Mouse (Mus musculus) kidney, embryonic 15.5 days (tissue): ENCODE measurements at regions not wholly inside any gene's neighbourhood (a gene's known extent, or its start where the extent isn't known, plus 50 kb on each side); places are given as distances from the start of the nearest gene placed in this dataset.

Experiments
- ATAC-seq: fragments of 200-750 bp; cut with Nextera tagmentation; replicated peaks from 2 replicates; pipeline ENCODE4 v1.8.0; 2017; ENCODE audit warnings: moderate TSS enrichment; ENCODE audit not compliant: low FRiP score
- H3K27ac ChIP-seq: fragments of 300-500 bp; sonication (generic); 2 replicates; pipeline ENCODE4 v1.5.1; 2015; ENCODE audit warnings: mild to moderate bottlenecking, inconsistent platforms
- H3K27me3 ChIP-seq: fragments of 300-500 bp; sonication (generic); 2 replicates; pipeline ENCODE4 v1.6.1; 2015; ENCODE audit warnings: inconsistent platforms
- H3K36me3 ChIP-seq: fragments of 300-500 bp; sonication (generic); 2 replicates; pipeline ENCODE4 v1.6.1; 2015; ENCODE audit warnings: inconsistent platforms
- H3K4me1 ChIP-seq: fragments of 300-500 bp; sonication (generic); 2 replicates; pipeline ENCODE4 v1.6.1; 2015; ENCODE audit warnings: inconsistent platforms
- H3K4me2 ChIP-seq: fragments of 300-500 bp; sonication (generic); 2 replicates; pipeline ENCODE4 v1.6.1; 2015; ENCODE audit warnings: moderate library complexity, mild to moderate bottlenecking, inconsistent platforms
- H3K4me3 ChIP-seq: fragments of 300-500 bp; sonication (generic); replicated peaks from 2 replicates; pipeline ENCODE4 v1.5.1; 2015; ENCODE audit warnings: mild to moderate bottlenecking, inconsistent platforms
- H3K9ac ChIP-seq: fragments of 300-500 bp; sonication (generic); 2 replicates; pipeline ENCODE4 v1.6.1; 2015; ENCODE audit warnings: mild to moderate bottlenecking, inconsistent platforms
- H3K9me3 ChIP-seq: fragments of 300-500 bp; sonication (generic); replicated peaks from 2 replicates; pipeline ENCODE4 v1.6.1; 2016; ENCODE audit warnings: inconsistent platforms
- WGBS: fragments of 180-500 bp; shearing (Covaris S2); methylation state at CpG from one replicate; pipeline ENCODE4 v1.1.7; 2015; ENCODE audit warnings: mixed read lengths; 5-methylcytosine and 5-hydroxymethylcytosine counted together

DNA sequence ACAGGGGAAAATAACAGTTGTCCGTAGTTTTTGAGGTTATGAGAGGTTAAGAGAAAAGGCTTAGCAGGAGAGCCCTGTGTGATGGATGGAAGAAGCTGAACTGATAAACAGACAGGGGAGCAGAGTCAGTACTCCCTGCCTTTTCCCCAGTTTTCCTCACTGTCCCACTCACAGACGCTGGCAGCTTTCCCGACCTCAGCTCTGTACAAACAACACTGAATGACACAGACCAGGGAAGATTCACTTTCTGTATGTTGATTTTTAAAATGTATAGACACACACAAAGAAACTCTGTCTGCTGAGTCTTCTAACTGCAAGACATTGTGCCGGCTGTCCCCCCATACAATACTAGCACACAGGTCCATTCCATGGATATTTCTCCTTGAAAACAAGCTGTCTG lies 60.3 kb upstream of the Gpc5 start:
- Histone ChIP-seq H3K4me2 (no peak overlapping the region), H3K27me3 (no peaks in the 10 kb centered on the region), H3K9ac (no peak overlapping the region), H3K27ac (no peak overlapping the region), H3K4me3 (no peak overlapping the region), H3K9me3 (no peaks in the 10 kb centered on the region), H3K4me1 (no peaks in the 10 kb centered on the region), H3K36me3 (no peaks in the 10 kb centered on the region)
- ATAC-seq = no peak
- 51% methylated on average over 4 of the region's 4 CpGs for WGBS

DNA sequence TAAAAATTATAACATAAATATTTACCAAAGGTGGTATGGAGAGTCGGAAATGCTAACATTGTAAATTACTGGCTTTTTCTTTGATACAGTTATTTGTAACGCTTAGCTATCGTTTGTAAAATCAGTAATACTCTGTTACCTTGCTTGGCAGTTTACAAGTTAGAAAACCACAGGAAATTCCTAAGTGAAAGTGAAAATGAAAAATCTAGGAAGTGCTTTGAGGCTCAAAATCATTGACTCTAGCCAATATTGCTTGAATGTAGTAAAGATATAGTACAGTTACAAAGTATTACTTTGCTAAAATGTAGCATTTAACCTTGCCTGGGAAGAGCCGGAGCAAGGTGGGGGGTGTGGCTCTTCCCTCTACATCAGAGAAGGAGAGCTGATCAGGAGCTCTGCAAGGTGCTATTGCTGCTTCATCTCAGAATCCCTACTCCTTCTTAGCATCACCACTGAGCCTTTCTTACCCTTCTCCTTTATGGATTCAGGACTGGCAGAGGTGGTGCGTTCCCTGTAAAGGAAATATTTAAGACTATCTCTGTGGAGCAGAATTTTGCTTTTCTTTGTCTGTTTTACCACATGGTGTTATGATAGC lies 58.5 kb upstream of the Gpc5 start:
- no peaks in the 10 kb centered on the region for H3K4me1 ChIP-seq
- WGBS = 86% methylated on average over 5 of the region's 5 CpGs
- no peak overlapping the region for H3K4me2 ChIP-seq
- peaks cover 6% of the 10 kb centered on the region for H3K27me3 ChIP-seq
- H3K9me3 ChIP-seq = no peaks in the 10 kb centered on the region
- no peak overlapping the region for H3K9ac ChIP-seq
- H3K36me3 ChIP-seq = no peaks in the 10 kb centered on the region
- ATAC-seq = no peak
- no peak overlapping the region for H3K4me3 ChIP-seq
- H3K27ac ChIP-seq = no peak overlapping the region

DNA sequence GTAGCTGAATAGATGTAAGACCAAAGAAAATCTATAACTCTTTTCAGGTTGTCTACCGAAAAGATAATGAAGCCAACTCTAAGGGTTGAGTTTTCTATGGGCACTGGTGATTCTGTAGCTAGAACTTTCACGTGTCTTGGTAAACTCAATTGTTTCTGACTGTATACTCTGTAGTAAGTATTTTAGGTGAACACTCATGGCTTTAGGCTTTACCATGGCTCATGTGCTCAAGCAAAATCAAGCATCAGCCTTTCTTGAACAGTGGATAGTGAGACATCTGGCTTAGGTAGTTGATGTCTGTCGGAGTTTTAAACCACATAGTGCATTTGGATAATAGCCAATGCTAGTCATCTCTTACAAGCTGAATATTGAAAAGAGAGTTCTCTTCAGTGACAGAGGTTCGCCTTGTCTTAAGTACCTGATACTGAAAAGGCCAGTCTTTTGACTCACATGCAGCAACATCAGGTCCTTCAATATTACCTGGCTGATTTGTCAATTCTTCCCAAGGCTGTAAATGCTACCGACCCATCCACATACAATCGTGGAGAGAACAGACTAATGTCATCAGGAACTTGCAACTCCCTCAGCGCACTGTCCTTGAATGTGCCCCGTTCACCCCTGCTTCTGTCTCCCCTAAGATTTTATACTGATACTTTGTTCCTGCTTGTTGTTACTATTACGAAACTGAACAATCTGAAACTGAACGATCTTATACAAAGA lies 57.1 kb upstream of the Gpc5 start:
- Histone ChIP-seq H3K36me3 (no peaks in the 10 kb centered on the region), H3K4me1 (0 out of 2 replicates have a peak, but pooled peaks cover under 1% of the 10 kb centered on the region), H3K27ac (no peak overlapping the region), H3K4me2 (no peak overlapping the region), H3K9me3 (no peaks in the 10 kb centered on the region), H3K27me3 (peaks cover 10% of the 10 kb centered on the region), H3K9ac (no peak overlapping the region), H3K4me3 (no peak overlapping the region)
- WGBS = 91% methylated on average over 10 of the region's 10 CpGs
- no peak for ATAC-seq

DNA sequence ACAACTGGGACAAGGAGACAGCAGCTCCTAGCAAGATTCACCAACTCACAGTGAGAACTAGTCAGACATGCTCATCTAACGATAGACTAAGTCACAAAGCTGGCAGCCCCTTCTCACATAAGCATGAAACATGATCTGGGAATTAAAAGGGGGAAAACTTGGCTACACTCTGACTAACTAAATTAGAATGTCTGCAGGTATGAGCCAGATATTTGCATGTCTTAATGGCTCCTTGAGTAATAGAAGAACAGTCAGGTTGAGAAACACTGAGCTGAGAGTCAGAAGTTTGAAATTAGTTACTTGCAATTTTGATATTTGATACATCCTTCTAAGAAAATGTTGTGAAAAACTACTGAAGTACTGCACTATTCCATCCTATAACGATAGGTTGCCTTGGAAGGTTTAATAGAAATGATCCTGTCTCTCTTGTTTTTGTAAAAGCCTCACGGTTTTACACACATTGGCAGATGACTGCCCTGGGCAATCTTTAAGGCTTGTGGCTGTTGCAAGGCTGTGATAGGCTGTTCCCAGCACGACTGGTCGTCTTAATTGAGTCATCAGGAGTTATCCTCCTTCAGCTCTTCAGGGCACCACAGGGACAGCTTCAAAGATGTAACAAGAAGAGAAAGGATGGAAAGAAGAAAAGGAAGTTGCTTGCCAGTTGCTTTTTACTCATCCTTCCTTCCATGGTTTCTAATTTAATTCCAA lies 54.8 kb upstream of the Gpc5 start:
- no peaks in the 10 kb centered on the region for H3K36me3 ChIP-seq
- no peak for ATAC-seq
- no peak overlapping the region for H3K9ac ChIP-seq
- peaks cover 5% of the 10 kb centered on the region; the same call in 1 of the 2 replicates for H3K4me1 ChIP-seq
- H3K4me2 ChIP-seq = no peak overlapping the region
- no peak overlapping the region for H3K27ac ChIP-seq
- WGBS = 33% methylated on average over 5 of the region's 5 CpGs
- peaks cover 10% of the 10 kb centered on the region for H3K27me3 ChIP-seq
- no peak overlapping the region for H3K4me3 ChIP-seq
- H3K9me3 ChIP-seq = no peaks in the 10 kb centered on the region

DNA sequence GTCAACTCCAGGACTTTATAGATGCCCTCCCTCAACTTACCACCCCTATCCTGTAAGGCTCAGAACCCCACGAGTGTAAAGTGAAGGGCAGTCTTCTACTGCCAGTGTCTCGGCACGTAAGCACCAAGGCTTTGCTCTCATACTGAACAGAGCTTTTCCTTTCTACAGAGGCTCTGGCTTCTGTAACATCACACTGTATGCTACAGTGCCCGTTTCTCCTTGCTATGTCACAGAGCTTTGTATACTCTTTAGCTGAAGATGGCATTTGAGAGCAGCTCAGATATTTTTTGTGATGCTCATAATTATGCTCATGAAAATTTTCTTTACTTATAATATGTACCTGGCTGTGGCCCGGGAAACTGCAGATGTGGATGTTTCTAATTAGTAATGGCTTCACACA lies 53.2 kb upstream of the Gpc5 start:
- Histone ChIP-seq H3K27me3 (peaks cover 10% of the 10 kb centered on the region), H3K4me1 (peaks cover 15% of the 10 kb centered on the region), H3K9me3 (no peaks in the 10 kb centered on the region), H3K9ac (no peak overlapping the region), H3K36me3 (peaks cover 8% of the 10 kb centered on the region), H3K4me2 (no peak overlapping the region), H3K27ac (no peak overlapping the region), H3K4me3 (no peak overlapping the region)
- whole genome bisulfite sequencing = 74% methylated on average over 5 of the region's 5 CpGs
- no peak for ATAC-seq

DNA sequence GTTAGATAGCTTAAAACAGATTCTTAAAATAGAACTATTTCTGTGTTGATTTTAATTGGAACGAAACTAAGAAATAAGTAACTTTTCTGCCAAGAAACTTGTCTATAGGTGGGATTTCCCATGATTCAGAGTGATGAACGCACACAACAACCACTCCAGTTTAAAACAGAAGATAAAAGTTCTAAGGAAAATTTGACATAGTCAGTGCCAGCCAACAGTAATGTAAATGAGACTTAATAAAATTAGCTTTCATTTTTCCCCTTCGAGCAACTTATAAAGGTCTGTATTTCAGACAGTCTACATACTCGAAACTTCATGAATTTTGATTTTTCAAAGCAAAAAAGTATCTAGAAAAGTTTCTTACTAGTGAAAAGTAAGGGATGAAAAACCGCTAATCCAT lies 52.5 kb upstream of the Gpc5 start:
- Histone ChIP-seq H3K4me1 (peaks cover 22% of the 10 kb centered on the region), H3K36me3 (peaks cover 16% of the 10 kb centered on the region), H3K4me3 (no peak overlapping the region), H3K27ac (no peak overlapping the region), H3K9ac (no peak overlapping the region), H3K27me3 (peaks cover 10% of the 10 kb centered on the region), H3K9me3 (no peaks in the 10 kb centered on the region), H3K4me2 (peak overlapping the region; percentile 96; the same call in 1 of the 2 replicates)
- no peak for ATAC-seq
- 78% methylated on average over 5 of the region's 5 CpGs for WGBS

DNA sequence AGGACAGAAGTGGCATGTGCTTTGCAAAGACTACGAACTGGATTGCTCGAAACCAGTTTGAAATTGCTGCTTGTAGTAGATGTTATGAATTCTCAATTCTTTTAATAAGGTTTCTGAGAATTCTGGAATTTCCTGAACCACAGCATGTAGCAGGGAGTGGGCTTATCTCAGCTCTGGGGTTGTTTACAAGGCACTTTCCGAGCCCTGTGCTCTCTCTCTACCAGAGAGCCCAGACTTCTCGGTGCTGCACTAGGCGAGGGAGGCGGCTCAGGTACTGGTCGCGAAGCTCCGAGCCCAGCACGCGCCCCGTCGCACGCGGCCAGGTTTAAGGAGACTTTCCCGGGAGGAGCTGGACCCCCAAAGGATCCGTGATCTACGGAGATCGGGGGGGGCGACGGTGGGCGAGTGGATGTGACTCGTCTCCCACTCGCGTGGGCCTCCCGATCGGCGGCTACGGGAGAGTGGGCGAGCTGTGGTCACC lies 51.9 kb upstream of the Gpc5 start:
- peak overlapping the region; percentile 94 for H3K27ac ChIP-seq
- ATAC-seq = peak; percentile 45
- peak overlapping the region; percentile 96 for H3K4me2 ChIP-seq
- peak overlapping the region; percentile 94 for H3K4me3 ChIP-seq
- H3K4me1 ChIP-seq = peaks cover 26% of the 10 kb centered on the region
- no peaks in the 10 kb centered on the region for H3K9me3 ChIP-seq
- H3K9ac ChIP-seq = peak overlapping the region; percentile 97
- H3K27me3 ChIP-seq = peaks cover 10% of the 10 kb centered on the region
- 2% methylated on average over 30 of the region's 30 CpGs for WGBS
- H3K36me3 ChIP-seq = peaks cover 22% of the 10 kb centered on the region

DNA sequence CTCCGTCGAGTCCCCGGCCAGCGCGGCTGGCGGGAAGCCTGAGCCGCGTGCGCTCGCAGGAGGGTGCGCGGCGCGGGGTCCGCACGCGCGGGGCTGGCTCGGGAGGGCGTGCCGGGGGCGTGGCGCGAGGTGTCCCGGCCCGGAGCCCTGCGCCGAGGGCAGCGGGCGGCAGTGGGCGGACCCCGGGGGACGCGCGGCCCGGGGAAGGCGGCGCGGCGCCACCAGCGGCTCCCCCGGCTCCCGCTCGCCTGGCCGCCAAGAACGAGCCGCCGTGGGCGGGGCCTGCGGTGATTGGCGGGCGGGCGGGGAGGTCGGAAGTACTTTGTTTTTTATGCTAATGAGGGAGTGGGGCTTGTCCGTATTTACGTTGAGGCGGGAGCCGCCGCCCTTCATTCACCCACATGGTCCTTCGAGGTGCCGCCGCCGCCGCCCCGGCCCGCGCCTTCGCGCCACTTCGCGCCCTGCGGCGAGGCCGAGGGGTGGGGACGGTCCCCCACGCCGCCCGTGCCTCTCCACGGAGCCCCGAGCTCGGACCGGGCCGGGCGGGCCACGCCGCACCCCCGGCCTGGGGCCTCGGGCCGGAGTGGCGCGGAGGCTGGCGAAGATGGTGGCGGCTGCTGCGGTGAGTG lies 51.3 kb upstream of the Gpc5 start:
- Histone ChIP-seq H3K36me3 (peaks cover 27% of the 10 kb centered on the region), H3K4me2 (peak overlapping the region; percentile 96), H3K4me3 (peak overlapping the region; percentile 94), H3K4me1 (peaks cover 28% of the 10 kb centered on the region), H3K27ac (peak overlapping the region; percentile 94), H3K9me3 (no peaks in the 10 kb centered on the region), H3K27me3 (peaks cover 10% of the 10 kb centered on the region), H3K9ac (peak overlapping the region; percentile 97)
- peak; percentile 93 for ATAC-seq
- WGBS = under 1% methylated on average over 93 of the region's 94 CpGs

DNA sequence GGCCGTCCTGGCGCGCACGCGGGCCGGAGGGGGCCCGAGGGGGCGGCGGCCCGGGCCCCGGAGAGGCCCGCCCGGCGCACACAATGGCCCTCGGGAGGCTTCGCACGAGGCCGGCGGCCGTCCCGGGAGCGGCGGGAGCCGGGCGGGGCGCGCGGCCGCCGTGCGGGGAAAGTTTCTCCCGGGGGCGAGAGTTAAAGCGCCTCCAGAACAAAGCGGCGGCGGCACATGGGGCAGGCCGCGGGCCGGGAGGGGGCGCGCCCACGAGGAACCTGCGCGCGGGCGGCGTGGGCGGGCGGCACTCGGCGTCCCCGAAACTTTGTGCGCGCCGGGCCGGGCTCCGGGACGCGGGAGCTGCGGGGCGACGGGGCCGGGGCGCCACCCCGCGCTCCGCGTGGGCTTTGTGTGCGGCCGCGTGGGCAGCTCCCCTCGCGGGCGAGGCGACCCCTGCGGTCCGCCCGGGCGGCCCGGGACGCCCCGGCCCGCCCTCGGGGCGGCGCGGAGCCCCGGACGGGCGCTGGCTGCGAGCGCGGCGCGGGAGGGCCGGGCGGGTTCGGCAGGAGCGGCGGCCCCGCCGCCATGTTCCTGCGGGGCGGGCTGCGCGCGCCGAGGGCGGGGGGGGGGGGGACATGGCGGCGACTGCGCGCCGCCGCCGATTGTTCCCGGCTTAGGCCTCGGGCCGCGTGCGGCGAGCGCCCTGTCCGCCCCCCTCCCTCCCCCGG lies 50.5 kb upstream of the Gpc5 start:
- Histone ChIP-seq H3K4me1 (peaks cover 28% of the 10 kb centered on the region), H3K4me3 (peak overlapping the region; percentile 94), H3K27me3 (peaks cover 10% of the 10 kb centered on the region), H3K9me3 (no peaks in the 10 kb centered on the region), H3K9ac (peak overlapping the region; percentile 97), H3K27ac (peak overlapping the region; percentile 94), H3K36me3 (peaks cover 34% of the 10 kb centered on the region), H3K4me2 (peak overlapping the region; percentile 96)
- ATAC-seq = peak; percentile 52
- WGBS = under 1% methylated on average over 48 of the region's 126 CpGs

DNA sequence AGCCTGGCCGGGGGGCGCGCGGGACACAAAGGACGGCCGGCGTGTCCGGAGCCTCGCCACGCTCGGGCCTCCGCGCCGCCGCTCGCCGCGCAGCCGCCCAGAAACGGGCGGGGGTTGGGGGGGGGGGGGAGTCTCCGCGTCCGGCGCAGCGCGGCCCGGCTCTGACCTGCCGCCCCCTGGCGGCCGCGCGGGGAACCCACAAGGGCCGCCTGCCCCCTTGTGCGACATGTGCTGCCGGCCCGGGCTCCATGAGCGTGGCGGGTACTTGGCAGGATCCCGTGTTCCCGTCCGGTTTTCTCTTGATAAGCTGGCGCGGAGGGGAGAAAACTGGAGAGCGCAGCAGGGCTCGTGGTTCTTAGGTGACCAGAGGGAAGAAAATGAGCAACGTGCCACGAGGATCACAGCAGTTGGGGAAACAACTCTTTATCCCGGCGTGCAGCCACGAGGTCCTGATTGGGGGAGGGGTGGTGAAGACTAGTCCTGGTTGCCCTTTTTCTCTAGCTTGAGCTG lies 49.9 kb upstream of the Gpc5 start:
- peaks cover 10% of the 10 kb centered on the region for H3K27me3 ChIP-seq
- WGBS = 1% methylated on average over 25 of the region's 51 CpGs

More for the DNA sequence above, 49.9 kb upstream of the Gpc5 start:
- H3K4me3 ChIP-seq = peak overlapping the region; percentile 94
- peak overlapping the region; percentile 94 for H3K27ac ChIP-seq
- peaks cover 28% of the 10 kb centered on the region for H3K4me1 ChIP-seq
- peaks cover 41% of the 10 kb centered on the region for H3K36me3 ChIP-seq
- ATAC-seq = peak; percentile 83
- H3K4me2 ChIP-seq = peak overlapping the region; percentile 96
- H3K9ac ChIP-seq = peak overlapping the region; percentile 97
- no peaks in the 10 kb centered on the region for H3K9me3 ChIP-seq
